Mouse (Mus musculus) embryo, embryonic 10.5 days (tissue): ENCODE data around the gene Snapc2.
"Not testable (repeated sequence)": the region's sequence is repeated elsewhere in the genome, so short reads cannot be mapped to it uniquely, and the experiment has no call there.

Experiments used
- DNase-seq: peaks from one replicate; pipeline ENCODE4 v3.0.0-alpha.2; 2015; ENCODE audit warnings: low spot score

The Snapc2 gene

DNA sequence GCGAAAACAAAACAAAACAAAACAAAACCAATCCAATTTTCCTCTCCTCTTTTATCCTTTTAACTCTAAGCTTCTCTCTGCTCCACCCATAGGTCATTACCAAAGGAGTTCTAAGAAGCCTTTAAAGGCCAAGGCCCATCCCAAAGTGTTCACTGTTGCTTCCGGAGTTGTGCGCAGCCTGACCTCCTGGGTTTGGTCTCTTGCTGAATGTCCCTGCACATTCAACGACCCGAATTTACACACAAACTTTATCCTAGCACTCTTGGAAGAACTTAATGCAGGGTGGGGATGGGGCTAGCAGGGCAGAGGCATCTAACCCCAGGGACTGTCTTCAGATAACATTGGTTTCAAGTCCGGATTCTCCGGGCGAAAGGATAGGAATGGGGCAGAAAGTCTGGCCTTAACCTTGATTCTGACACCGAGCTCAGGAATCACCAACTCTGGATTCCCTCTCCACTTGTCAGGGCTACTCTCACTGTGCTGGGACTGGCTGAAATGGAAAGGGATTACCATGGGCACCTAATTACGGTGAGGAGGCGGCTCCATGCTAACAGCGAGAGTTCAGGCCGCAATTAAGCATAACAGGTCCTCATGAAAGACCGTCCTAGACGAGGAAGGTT lies 15.0 kb upstream of the Snapc2 start:
- no peak for DNase-seq

DNA sequence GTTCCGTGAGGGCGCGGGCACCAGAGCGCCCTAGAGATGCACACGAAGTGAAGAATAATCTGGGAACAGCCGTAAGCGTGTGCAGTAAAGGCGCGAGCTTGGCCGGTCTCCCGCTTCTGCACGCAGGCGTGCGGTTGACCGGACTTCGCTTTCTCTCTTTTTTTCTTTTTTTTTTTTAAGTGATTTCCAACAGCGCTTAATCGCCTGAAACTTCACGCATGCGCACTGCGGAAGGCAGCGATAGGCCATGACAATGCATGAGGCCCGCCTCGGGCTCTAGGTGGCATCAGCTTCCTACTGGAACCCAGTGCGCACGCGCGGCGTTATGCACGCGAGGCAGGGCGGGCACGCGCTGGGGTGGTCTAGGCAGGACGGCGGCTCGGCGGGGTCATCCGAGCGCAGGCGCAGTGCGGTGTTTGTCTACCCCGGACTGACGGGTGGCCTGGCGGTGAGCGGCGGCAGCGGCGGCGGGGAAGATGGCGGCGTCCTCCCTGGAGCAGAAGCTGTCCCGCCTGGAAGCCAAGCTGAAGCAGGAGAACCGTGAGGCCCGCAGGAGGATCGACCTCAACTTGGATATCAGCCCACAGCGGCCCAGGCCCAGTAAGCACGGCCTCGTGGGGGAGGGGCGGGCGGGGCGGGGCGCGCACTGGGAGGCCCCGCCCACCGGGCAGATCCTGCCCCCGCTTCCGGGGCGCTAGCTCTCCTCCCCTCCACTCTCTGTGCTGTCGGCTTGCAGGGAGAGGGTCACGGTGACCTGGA lies 14.3 kb upstream of the Snapc2 start, which contains the start of the genes Map2k7 and Gm49320:
Gene Map2k7, plus strand, starts transcription at position 307 of the 759 bp plus-strand sequence.
Gene Gm49320, plus strand, starts transcription at position 432 of the 759 bp plus-strand sequence.
- peak; percentile 100 for DNase-seq

DNA sequence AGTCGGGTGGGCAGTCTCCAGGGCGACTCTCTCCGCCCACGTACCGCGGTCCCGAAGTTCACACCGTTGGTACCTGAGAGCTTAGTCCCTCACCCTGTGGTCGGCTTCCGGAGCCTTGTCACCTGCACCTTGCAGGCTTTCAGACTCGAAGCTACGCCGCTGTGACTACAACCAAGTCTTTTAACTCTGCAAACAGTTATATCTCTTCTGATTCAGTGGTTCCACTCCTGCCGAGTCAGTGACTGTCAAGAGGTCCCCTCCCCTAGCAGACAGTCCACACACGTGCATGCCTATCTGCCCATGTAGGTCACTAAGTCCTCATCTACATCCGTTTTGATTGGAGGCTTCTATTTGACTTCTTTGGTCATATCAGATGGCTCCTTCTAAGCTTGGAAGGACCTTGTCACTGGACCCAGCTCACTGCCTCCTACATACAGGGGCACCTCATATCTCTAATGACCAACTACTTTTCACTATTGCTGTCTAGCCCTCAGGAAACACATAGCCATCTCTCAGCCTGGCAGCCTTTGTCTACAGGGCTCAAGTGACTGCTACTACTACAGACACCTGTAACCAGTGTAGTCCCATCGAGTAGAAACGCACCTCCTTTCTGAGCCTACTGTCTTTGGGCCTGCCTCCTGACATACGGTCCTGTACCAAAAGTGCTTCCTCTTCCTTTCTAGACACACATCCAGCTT lies 13.5 kb upstream of the Snapc2 start:
- DNase-seq: no peak

DNA sequence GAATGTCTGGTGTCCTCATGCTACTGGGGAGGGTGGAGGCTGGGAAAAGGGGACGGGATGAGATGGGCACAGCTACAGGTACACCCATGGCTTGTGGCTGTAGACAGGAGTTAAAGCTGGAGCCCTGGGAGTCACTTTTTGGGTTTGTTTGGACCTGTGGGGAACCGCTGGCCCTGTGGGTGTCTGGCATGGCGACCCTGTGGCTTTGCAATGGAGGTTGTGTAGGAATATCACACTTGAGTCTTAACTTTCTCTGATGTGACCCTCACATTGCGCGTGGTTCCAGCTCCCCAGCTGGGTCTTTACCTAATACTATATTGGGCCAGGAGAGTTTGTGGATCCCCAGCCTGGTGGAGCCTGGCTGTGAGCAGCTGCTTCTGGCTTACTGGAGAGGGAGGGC lies 7.8 kb upstream of the Snapc2 start:
- DNase-seq: no peak

GRCm38 (mm10) chr8:4245737-4246136 lies 7.1 kb upstream of the Snapc2 start:
- DNase-seq: no peak

DNA sequence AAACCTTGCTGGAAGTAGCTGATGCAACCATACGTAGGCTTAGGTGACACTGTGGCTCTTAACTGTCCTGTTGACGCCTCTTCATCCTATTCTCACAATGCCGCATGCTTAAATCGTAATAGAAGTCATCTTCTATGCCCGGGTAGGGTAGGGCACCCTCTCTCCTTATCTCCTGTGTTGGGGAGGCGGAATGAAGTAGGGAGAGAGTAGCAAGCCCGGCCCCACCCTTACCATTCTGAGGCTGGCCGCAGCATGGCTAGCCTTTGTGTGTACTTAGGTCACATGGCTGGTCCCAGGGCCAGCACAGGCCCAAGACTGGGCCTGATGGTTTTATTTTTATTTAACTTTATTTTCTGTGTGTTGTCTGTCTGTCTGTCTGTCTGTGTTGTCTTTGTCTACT lies 5.6 kb upstream of the Snapc2 start:
- DNase-seq: no peak

DNA sequence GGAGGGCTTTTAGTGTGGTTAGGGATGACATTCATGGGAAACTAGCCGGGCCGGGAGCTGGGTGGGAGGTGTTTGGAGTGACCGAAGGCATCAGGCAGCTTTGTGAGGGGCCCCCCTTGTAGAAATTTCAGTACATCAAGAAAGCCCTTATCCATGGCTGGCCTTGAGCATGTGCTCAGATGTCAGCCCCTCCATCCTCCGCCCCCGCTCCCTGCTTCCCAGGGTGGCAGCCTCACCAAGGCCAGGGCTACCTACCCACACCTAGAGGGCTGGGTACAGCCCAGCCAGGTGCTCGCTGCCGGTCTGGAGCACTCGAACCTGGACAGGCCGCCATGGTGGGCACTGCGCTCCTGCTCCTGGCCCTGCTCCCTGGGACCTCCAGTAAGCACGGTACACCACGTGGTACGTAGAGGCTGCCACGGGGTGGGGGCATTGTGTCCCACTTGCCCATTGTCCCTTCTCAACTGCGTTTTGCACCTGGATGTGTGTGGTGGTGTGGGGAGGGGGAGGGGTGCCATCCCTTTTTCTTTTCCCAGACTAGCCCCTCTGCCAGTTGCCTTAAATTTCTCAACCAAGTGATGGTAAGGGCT lies 4.8 kb upstream of the Snapc2 start, which contains the start of gene Tgfbr3l:
Gene Tgfbr3l, plus strand, starts transcription at position 264 of the 590 bp plus-strand sequence.
- no peak for DNase-seq

DNA sequence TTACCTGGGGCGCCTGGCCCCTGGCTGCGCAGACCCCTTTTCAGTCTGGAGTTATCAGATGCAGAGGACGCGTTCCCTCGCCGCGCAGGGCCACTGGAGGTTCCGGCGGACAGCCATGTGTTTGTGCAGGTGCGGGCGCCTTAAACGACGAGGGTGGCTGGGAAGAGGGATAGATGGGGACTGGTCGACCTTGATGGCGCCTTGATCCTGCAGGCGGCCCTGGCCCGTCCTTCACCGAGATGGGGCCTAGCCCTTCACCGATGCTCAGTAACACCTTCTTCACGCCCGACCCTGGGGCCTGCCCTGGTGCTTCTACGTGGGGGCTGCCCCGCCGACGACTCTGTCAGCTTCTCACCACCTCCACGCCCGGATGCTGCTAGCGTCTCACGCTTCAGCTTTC lies 3.7 kb upstream of the Snapc2 start:
- peak; percentile 58 for DNase-seq

DNA sequence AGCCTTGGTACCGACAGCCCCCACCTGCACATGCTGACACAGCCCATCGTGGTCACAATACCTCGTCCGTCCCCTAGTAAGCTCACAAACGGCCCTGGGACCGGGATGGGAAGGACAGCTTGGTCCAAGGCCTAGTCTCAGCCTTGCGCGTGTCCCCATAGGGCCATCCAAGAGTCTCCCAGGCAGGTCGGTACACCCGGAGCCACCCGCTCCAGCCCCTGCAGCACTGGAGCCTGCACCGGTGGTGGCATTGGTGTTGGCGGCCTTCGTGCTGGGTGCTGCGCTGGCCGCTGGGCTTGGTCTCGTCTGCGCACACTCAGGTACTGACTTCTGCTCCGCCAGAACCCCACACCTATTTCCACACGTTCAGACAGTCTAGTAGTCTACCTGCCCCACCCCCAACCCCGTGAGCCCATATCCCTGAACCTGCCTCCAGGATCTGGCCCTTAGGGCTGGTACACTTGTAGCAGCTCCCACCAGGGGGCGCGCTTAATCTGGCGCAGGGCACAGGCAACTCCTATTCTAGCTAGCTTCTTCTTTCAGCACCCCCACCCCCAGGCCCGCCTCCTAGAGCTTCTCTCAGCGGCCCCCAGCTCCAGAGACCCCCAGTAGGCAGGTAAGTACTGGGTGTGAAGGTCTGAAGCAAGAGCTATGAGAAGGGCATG lies 2.4 kb upstream of the Snapc2 start:
- DNase-seq: peak; percentile 84

- no peak for DNase-seq
These were observed 642 bp upstream of the Snapc2 start for GRCm38 (mm10) chr8:4252116-4252760.

- no peak for DNase-seq
These were observed 1.1 kb downstream of the Snapc2 start for GRCm38 (mm10) chr8:4254001-4254400.

GRCm38 (mm10) chr8:4255471-4255870 lies 2.6 kb downstream of the Snapc2 start:
- DNase-seq: not testable (repeated sequence)

DNA sequence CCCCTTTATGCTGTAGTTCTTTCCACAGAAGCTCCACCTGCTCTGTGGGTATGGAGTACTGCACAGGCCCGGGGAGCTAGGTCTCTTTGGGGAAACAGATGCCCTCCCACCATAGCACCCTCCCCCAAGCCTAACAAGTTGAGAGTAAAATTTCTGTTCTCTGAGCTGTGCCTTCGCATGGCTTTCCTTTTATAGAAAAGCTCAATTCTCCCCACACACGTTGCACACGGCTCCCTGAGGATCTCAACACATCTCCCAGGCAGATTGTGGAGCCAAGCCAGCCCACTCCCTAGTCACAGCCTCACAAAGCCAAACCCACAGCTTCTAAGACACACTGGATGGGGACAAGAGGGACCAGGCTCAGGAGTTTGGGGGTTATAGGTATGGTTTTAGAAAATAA lies 4.0 kb downstream of the Snapc2 start:
- no peak for DNase-seq

- DNase-seq: no peak
These were observed 4.5 kb downstream of the Snapc2 start for GRCm38 (mm10) chr8:4257350-4257749.

- peak; percentile 90 for DNase-seq
These were observed 5.4 kb downstream of the Snapc2 start for GRCm38 (mm10) chr8:4258233-4258632.

DNA sequence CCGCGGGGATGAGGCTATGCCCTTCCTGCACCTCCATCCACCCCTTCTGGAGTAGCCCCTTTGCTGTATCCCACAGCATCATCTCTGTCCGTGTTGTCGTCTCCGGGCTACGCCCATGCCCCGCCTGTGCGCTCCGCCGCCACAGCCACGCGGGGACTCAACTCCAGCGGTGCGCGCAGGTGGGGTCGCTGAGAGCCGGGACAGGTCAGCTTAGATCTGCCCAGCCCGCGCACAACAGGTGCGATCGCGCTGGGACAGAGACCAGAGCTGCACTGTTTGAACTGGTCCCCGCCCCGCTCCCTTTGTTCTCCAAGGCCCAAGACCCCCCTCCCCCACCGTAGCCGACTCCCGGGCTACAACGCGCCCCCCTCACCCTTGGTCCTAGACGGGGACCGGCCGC lies 5.8 kb downstream of the Snapc2 start:
- DNase-seq: peak; percentile 83

GRCm38 (mm10) chr8:4259125-4259804 lies 6.4 kb downstream of the Snapc2 start, which contains the start of gene Ctxn1:
Gene Ctxn1, minus strand, starts transcription at chr8:4259274.
- DNase-seq: peak; percentile 96

DNA sequence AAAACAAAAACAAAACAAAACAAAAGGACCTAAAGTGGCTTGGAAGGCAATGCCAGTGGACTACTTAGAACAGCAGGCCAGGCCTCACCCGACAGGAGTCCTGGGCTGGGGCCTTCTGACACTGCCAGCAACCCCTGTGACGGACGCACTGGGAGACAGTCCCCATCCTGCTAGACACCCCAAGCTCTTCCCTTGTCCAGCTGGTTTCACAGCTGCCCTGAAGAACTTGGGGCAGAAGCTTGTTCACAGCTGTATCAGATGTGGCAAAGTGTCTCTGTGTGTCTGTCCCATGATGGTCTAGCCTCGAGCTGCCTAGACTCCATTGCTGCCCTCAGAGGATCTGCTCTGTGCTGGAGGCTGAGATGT lies 6.9 kb downstream of the Snapc2 start:
- no peak for DNase-seq

DNA sequence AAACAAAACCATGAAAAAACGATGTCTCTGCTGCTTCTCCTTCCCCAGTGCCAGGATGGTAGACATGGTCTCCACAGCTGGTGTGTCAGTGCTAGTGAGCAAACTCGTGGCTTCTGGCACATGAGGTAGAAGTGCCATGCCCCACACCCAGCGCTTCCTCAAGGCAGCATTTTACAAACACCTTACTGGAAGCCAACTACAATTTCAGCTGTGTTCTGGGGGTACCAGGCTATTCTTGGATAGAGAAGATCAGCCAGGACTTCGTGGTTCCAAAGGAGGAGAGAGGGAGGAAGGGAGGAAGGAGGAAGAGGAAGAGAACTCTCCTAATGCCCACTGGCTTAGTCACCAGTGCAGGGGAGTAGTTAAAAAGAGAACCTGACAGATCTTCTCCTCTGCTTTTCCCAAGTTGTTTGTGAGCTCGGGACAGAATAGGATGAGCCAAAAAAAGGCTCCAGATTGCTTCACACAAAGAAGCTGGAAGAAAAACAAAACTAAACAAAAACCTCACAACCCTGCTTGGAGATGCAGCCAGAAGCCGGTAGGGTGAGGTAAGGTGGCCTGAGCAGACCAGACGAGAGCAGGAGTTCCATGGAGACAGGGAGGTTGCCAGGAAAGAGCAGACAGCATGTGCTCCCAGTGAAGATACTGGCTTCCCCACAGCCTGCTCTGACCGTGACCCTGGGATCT lies 10.4 kb downstream of the Snapc2 start:
- no peak for DNase-seq
